Mouse (Mus musculus) adrenal gland, adult 8-10 months (tissue): ENCODE measurements around the gene Ppef1. TPM values are rescaled to one million over a fixed set of nuclear protein-coding genes. Genes with fewer than 3 reads are reported as not detected.
"Not testable (repeated sequence)": the region's sequence is repeated elsewhere in the genome, so short reads cannot be mapped to it uniquely, and the experiment has no call there.

Source experiments
- DNase-seq: peaks from one replicate; pipeline ENCODE4 v3.0.0; 2022
- total RNA-seq, 4 experiments: library from RNA; stranded (reverse); gene quantifications; 2 replicates each; pipeline ENCODE4 v1.2.4; 2022

Gene Ppef1
- total RNA-seq: under 1 TPM in 3 of 4 experiments, not detected in 1; 0.11 to 0.23 (median 0.21) TPM

- no peak for DNase-seq
Measured at GRCm38 (mm10) chrX:160735650-160736049, at the start of gene Ppef1. Gene Ppef1, minus strand, starts transcription at chrX:160735765.

- no peak for DNase-seq
Measured at GRCm38 (mm10) chrX:160782276-160782675, 46.7 kb upstream of the Ppef1 start.

DNA sequence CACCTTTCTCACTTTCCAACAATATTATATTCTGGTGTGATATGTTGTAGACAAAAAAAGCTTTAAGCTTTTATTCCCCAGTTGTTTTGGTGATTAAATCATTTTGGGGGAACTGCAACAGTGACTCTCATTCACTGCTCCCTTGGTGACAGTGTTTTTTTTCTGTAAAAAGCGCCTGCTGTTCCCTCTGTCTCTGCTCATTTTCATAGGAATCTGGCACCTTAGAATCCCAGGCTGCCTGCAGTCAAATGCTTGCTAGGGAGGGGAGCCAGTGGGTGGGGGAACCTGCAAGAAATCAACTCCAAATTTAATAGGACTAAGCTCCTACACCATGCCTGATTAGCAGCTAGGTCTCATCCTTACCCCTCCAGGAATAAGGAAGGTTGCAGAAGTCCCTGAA lies 37.5 kb upstream of the Ppef1 start:
- no peak for DNase-seq

- not testable (repeated sequence) for DNase-seq
Measured at GRCm38 (mm10) chrX:160769622-160770021, 34.1 kb upstream of the Ppef1 start.

DNA sequence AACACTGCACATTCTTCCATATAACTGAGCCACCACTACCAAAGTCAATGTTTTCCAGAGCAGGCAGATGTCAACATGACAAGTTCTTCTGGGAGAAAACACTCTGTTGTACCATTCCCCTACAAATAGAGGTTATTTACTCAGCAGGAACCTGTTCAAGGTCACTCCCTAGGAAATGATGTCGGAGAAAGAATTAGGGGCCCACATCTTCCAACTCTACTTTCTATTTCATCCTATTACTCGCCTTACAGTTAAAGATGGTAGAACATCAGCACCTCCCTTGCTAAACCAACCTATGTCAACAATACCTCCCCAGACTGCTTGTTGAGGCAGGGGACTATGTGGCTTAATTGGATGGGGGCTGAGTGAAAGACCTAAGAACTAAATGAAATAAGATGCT lies 32.1 kb upstream of the Ppef1 start, which contains the start of gene Rs1:
Gene Rs1 (plus strand): TSS at position 301 of the 400 bp plus-strand sequence.
- no peak for DNase-seq

GRCm38 (mm10) chrX:160766233-160766616 lies 30.7 kb upstream of the Ppef1 start:
- DNase-seq: no peak

- peak; percentile 86 for DNase-seq
Measured at GRCm38 (mm10) chrX:160765389-160766232, 30.0 kb upstream of the Ppef1 start.

GRCm38 (mm10) chrX:160750808-160751207 lies 15.2 kb upstream of the Ppef1 start:
- DNase-seq: no peak

DNA sequence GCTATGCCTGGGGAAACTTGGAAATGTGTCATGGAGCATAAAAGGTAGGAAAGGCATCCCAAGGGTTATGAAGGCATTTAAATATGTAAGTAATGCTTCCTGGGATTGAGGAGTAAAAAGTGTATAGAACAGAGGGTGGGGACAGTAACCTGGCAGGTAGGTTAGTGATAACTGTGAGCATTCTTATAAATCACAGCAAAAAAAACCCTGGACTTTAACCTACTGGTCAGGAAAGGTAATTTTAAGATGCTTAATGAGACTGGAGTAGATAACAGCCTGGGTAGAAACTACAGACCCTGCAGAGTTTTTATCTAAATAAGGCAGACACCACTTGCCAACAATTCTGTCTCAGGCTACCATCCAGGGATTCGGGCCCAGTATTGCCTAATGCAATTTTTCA lies 13.1 kb upstream of the Ppef1 start:
- DNase-seq: no peak

- DNase-seq: no peak
Measured at GRCm38 (mm10) chrX:160745399-160745798, 9.8 kb upstream of the Ppef1 start.

GRCm38 (mm10) chrX:160699171-160699570 lies 36.4 kb downstream of the Ppef1 start:
- no peak for DNase-seq

DNA sequence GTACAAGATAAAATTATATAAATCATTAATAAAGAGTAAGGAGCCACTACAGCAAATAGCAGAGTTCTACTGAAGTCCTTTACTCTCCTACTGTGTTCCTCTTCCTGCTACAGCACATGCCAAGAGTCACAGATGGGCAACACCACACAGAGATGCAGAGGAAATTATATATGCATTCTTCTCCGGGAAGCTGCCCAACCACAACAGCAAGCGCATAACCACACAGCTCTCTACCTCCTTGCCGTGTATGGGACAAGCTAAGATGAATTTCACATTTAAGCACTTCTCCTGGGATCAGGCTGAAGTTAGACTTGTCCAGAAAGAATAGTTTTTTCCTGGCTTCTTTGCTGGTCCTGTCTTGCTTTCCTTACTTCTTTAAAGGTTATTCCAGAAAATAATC lies 44.0 kb downstream of the Ppef1 start:
- no peak for DNase-seq

DNA sequence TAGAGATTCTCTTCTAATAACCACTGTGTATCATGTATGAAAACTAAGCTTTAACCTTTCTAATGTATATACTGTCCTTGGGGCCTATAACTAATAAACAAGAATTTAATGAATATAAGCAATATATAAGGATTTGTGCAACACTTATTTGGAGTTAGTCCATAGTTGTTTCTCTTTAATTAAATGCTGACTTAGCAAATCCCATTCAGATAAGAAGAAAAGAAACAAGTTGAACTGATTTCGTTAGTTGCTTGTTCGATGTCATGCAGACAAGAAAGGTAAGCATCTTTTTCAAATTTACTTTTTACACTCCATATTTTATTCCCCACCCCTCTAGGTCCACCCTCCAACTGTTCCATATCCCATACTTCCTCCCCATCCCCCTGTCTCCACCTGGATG lies 45.5 kb downstream of the Ppef1 start:
- DNase-seq: no peak

DNA sequence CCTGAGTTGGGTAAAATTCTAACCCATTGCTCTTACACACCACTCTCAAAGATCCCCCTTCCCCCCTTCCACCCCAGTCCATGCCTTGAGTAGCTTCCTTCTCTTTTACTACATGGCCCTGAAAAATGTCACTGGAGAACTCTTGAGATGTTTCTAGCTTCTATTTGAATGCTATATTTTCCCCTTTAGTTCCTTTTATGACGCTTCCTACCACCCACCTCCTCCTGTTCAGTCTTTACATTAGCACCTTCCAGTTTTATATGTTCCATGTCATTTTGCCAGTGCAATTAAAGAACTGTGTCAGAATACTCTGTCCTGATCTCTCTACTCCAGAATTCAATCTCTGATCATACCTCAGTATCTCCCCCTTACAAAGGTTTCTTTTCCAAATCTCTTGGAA lies 65.6 kb downstream of the Ppef1 start:
- no peak for DNase-seq

- DNase-seq: no peak
Measured at GRCm38 (mm10) chrX:160610882-160611644, 124.5 kb downstream of the Ppef1 start.

DNA sequence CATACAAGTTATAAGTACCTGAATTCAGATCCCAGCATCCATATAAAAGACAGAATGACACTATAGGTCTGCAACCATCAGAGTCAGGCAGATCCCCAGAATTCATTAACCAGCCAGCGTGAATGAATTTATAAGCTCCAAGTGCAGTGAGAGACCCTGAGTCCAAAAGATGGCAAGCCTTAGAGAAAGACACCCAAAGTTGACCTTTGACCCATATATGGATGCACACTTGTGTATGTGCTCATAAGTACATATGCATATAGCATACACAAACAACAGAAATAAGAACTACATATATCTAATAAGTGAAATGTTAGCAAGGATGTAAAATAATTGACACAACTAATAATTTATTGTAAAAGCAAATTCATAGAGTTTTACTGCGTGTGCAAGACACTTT lies 125.1 kb downstream of the Ppef1 start:
- DNase-seq: no peak

- DNase-seq: no peak
Measured at GRCm38 (mm10) chrX:160609849-160610248, 125.7 kb downstream of the Ppef1 start.

DNA sequence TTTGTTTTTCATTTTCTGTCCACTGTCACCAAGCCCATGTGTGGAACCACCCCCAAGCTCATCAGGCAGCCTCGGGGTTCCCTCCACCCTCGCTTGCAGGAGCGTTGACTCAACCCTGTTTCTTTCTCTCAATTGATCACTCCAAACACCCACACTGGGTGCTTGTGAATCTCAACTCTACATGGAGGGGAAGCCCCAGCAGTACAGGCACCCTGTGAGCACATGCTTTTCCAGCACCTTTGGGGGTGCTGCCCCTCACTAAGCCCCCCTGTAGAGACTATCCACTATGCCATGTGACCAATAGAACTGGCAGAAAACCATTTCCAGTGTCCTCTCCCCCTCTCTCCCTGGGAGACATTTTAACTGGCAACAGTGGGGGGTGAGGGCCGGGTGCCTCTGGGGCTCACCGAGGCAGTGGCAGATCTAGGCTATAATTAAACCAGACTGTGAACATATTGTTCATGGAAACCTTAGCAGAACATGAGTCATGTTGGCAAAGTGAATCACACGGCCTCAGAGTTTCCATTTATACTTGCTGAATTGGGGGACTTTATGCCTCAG lies 131.5 kb downstream of the Ppef1 start:
- DNase-seq: no peak

- peak; percentile 71 for DNase-seq
Measured at GRCm38 (mm10) chrX:160603316-160603715, 132.2 kb downstream of the Ppef1 start.

GRCm38 (mm10) chrX:160602770-160603169 lies 132.8 kb downstream of the Ppef1 start:
- no peak for DNase-seq

- peak; percentile 26 for DNase-seq
Measured at GRCm38 (mm10) chrX:160601053-160601452, 134.5 kb downstream of the Ppef1 start.

DNA sequence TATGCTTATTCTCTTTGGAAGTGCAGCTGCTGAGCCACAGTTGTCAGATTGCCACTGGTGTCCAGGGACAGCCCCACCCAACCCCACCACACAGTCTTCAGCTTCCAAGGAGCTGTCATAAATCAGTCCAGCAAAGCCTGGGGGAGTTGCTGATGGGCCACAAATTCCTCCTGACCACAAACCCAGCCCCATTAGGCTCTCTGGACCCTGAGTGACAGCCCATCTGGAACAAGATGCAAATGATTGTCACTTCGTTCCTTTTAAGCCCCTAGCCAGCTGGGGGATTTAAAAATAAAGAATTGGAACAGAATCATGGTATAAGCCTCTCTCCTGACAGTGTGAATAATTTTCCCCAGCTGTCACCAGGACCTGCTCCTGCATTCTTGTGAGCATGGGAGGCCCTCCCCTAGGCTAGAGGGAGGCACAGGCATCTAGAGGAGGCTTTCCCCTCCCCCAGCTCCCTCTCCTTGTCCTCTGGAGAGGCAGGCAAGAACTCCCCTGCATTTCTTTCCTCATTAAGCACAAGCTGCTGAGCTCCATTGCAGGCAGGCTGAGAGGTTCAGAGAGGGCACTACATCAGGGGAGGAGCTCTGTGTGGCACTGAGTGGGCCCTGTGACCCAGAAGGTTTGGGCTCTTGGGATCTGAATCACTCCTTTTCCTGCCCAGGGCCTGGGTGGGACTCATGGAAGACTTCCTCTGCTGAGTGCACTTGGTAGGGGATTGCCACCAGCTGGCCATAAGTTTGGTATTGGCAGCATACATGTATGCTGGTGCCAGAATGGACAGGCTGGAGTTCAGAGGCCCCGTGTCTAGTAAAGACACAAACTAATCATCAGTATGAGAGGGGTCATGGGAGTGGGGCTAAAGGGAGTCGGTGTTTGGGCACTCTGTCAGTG lies 136.8 kb downstream of the Ppef1 start:
- no peak for DNase-seq
